Mouse (Mus musculus): Measurements from ENCODE around the gene Lgi4. TPM values are rescaled to one million over a fixed set of nuclear protein-coding genes. Genes with fewer than 3 reads are reported as not detected.

Lgi4 gene
- polyA plus RNA-seq, 1 experiment: not detected

GRCm38 (mm10) chr7:31113800-31114199 lies 54.7 kb downstream of the Lgi4 start:
- peaks cover 8% of the 10 kb centered on the region for H3K27me3 ChIP-seq (ENCODE audit: control insufficient read depth, insufficient read depth, insufficient read length)
- no peak overlapping the region for H3K4me2 ChIP-seq (ENCODE audit: low read depth)
- no peaks in the 10 kb centered on the region for H3K79me2 ChIP-seq (ENCODE audit: control insufficient read depth, insufficient read depth)
- H3K36me3 ChIP-seq (ENCODE audit: control insufficient read depth, insufficient read depth): no peaks in the 10 kb centered on the region
- no peak overlapping the region for H3ac ChIP-seq (ENCODE audit: control insufficient read depth, insufficient read length)
- TF ChIP-seq CEBPB (IDR thresholded peaks at IDR 0.05; ENCODE audit: insufficient read depth, poor library complexity, severe bottlenecking) (no peak), E2F4 (IDR thresholded peaks at IDR 0.05; ENCODE audit: insufficient read depth) (no peak), REST (IDR thresholded peaks at IDR 0.05; ENCODE audit: insufficient read depth, insufficient read length) (no peak), MYOG (IDR thresholded peaks at IDR 0.05; ENCODE audit: control insufficient read depth in 1 of 3, insufficient read depth in 1 of 3, insufficient read length in 2 of 3, low read depth in 2 of 3) (no peak), MYOD1 (IDR thresholded peaks at IDR 0.05; ENCODE audit: control insufficient read depth in 1 of 3, insufficient read length in 2 of 3, low read depth in 2 of 3) (no peak), USF1 (IDR thresholded peaks at IDR 0.05; ENCODE audit: low read depth) (no peak), TCF12 (IDR thresholded peaks at IDR 0.05; ENCODE audit: insufficient read depth, poor library complexity, severe bottlenecking) (no peak), POLR2A (IDR thresholded peaks at IDR 0.05; ENCODE audit: insufficient read length, low read depth) (no peak), POLR2AphosphoS2 (IDR thresholded peaks at IDR 0.05; ENCODE audit: insufficient read length, low read depth) (no peak), TCF3 (IDR thresholded peaks at IDR 0.05; ENCODE audit: insufficient read length, low read depth) (no peak), SRF (IDR thresholded peaks at IDR 0.05; ENCODE audit: control insufficient read depth, insufficient read length, low read depth) (no peak), MAX (IDR thresholded peaks at IDR 0.05; ENCODE audit: low read depth) (no peak)
- H3K4me3 ChIP-seq: no peak overlapping the region

- Histone ChIP-seq H3K27me3 (ENCODE audit: control insufficient read depth, insufficient read depth, insufficient read length) (peaks cover 8% of the 10 kb centered on the region), H3K79me2 (ENCODE audit: control insufficient read depth, insufficient read depth) (no peaks in the 10 kb centered on the region), H3K4me3 (no peak overlapping the region), H3K36me3 (ENCODE audit: control insufficient read depth, insufficient read depth) (no peaks in the 10 kb centered on the region), H3K4me2 (ENCODE audit: low read depth) (no peak overlapping the region), H3ac (ENCODE audit: control insufficient read depth, insufficient read length) (no peak overlapping the region)
- TF ChIP-seq TCF12 (IDR thresholded peaks at IDR 0.05; ENCODE audit: insufficient read depth, poor library complexity, severe bottlenecking) (no peak), MYOD1 (IDR thresholded peaks at IDR 0.05; ENCODE audit: control insufficient read depth in 1 of 3, insufficient read length in 2 of 3, low read depth in 2 of 3) (no peak), REST (IDR thresholded peaks at IDR 0.05; ENCODE audit: insufficient read depth, insufficient read length) (no peak), E2F4 (IDR thresholded peaks at IDR 0.05; ENCODE audit: insufficient read depth) (no peak), TCF3 (IDR thresholded peaks at IDR 0.05; ENCODE audit: insufficient read length, low read depth) (no peak), POLR2A (IDR thresholded peaks at IDR 0.05; ENCODE audit: insufficient read length, low read depth) (no peak), SRF (IDR thresholded peaks at IDR 0.05; ENCODE audit: control insufficient read depth, insufficient read length, low read depth) (no peak), MAX (IDR thresholded peaks at IDR 0.05; ENCODE audit: low read depth) (no peak), MYOG (IDR thresholded peaks at IDR 0.05; ENCODE audit: control insufficient read depth in 1 of 3, insufficient read depth in 1 of 3, insufficient read length in 2 of 3, low read depth in 2 of 3) (no peak), POLR2AphosphoS2 (IDR thresholded peaks at IDR 0.05; ENCODE audit: insufficient read length, low read depth) (no peak), CEBPB (IDR thresholded peaks at IDR 0.05; ENCODE audit: insufficient read depth, poor library complexity, severe bottlenecking) (no peak), USF1 (IDR thresholded peaks at IDR 0.05; ENCODE audit: low read depth) (no peak)
Observed at GRCm38 (mm10) chr7:31114646-31115045, 55.5 kb downstream of the Lgi4 start.

GRCm38 (mm10) chr7:31115182-31115581 lies 56.0 kb downstream of the Lgi4 start, which contains the start of gene Hpn:
Gene Hpn, minus strand, starts transcription at chr7:31115290.
- H3K27me3 ChIP-seq (ENCODE audit: control insufficient read depth, insufficient read depth, insufficient read length): peaks cover 8% of the 10 kb centered on the region
- TF ChIP-seq USF1 (IDR thresholded peaks at IDR 0.05; ENCODE audit: low read depth): no peak
- no peak for TF ChIP-seq CEBPB (IDR thresholded peaks at IDR 0.05; ENCODE audit: insufficient read depth, poor library complexity, severe bottlenecking)
- TF ChIP-seq REST (IDR thresholded peaks at IDR 0.05; ENCODE audit: insufficient read depth, insufficient read length): no peak
- no peak for TF ChIP-seq TCF3 (IDR thresholded peaks at IDR 0.05; ENCODE audit: insufficient read length, low read depth)
- no peak within 1 kb of the TSS for H3K4me3 ChIP-seq
- H3K79me2 ChIP-seq (ENCODE audit: control insufficient read depth, insufficient read depth): no peaks in the 10 kb centered on the region
- no peak within 1 kb of the TSS for H3K4me2 ChIP-seq (ENCODE audit: low read depth)
- no peaks in the 10 kb centered on the region for H3K36me3 ChIP-seq (ENCODE audit: control insufficient read depth, insufficient read depth)
- H3ac ChIP-seq (ENCODE audit: control insufficient read depth, insufficient read length): no peak within 1 kb of the TSS

- Histone ChIP-seq H3K27me3 (ENCODE audit: control insufficient read depth, insufficient read depth, insufficient read length) (peaks cover 8% of the 10 kb centered on the region), H3ac (ENCODE audit: control insufficient read depth, insufficient read length) (no peak overlapping the region), H3K36me3 (ENCODE audit: control insufficient read depth, insufficient read depth) (no peaks in the 10 kb centered on the region), H3K79me2 (ENCODE audit: control insufficient read depth, insufficient read depth) (no peaks in the 10 kb centered on the region), H3K4me2 (ENCODE audit: low read depth) (no peak overlapping the region), H3K4me3 (no peak overlapping the region)
- TF ChIP-seq E2F4 (IDR thresholded peaks at IDR 0.05; ENCODE audit: insufficient read depth) (no peak), USF1 (IDR thresholded peaks at IDR 0.05; ENCODE audit: low read depth) (no peak), TCF3 (IDR thresholded peaks at IDR 0.05; ENCODE audit: insufficient read length, low read depth) (no peak), REST (IDR thresholded peaks at IDR 0.05; ENCODE audit: insufficient read depth, insufficient read length) (no peak), POLR2AphosphoS2 (IDR thresholded peaks at IDR 0.05; ENCODE audit: insufficient read length, low read depth) (no peak), CEBPB (IDR thresholded peaks at IDR 0.05; ENCODE audit: insufficient read depth, poor library complexity, severe bottlenecking) (no peak), SRF (IDR thresholded peaks at IDR 0.05; ENCODE audit: control insufficient read depth, insufficient read length, low read depth) (no peak), TCF12 (IDR thresholded peaks at IDR 0.05; ENCODE audit: insufficient read depth, poor library complexity, severe bottlenecking) (no peak), MYOG (IDR thresholded peaks at IDR 0.05; ENCODE audit: control insufficient read depth in 1 of 3, insufficient read depth in 1 of 3, insufficient read length in 2 of 3, low read depth in 2 of 3) (peak in 2 of 3 experiments; percentile 25 to 57), MYOD1 (IDR thresholded peaks at IDR 0.05; ENCODE audit: control insufficient read depth in 1 of 3, insufficient read length in 2 of 3, low read depth in 2 of 3) (peak in 1 of 3 experiments; percentile 71), POLR2A (IDR thresholded peaks at IDR 0.05; ENCODE audit: insufficient read length, low read depth) (no peak), MAX (IDR thresholded peaks at IDR 0.05; ENCODE audit: low read depth) (no peak)
Observed at GRCm38 (mm10) chr7:31115587-31116043, 56.5 kb downstream of the Lgi4 start.
